In the genomic region with DNA sequence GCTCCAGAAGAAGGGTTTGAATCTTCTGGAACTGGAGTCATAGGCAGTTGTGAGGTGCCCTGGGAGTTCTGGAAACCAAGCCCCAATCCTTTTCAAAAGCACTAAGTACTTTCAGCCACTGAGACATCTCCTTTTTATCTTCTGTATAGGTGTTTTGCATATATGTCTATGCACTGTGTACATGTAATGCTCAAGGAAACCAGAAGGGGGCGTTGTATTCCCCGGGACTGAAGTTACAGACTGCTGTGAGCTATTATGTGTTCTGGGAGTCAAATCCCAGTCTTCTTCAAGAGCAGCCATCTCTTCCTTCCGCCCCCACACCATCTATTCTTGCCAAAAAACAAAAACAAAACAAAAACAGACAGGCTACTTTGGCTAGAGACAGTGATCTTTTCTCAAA, we compare ENCODE assay signal across 20 mouse cellular contexts. TPM values are rescaled to one million over a fixed set of nuclear protein-coding genes. Genes with fewer than 3 reads are reported as not detected.
DNase-seq lines count a peak whose midpoint lies in the region; ATAC-seq and TF ChIP-seq lines count a peak whose summit lies in the region.
"Had no signal": no experiment of that assay in that cellular context is flagged by ENCODE, and none has a peak within 500 bp of the region (broad histone marks: within the 10 kb centered on the region; RNA-seq: fewer than 3 reads in every experiment).

No protein-coding gene starts in this region.

- dilution Hi-C loops in CH12.LX (cut with MboI; ENCODE audit: extremely low pct_ligation_motif_present, extremely low pct_unique_long_range_greater_than_20kb, low sequenced_read_pairs): no loop called here

- no peak for TF ChIP-seq EP300 in CH12.LX (IDR thresholded peaks at IDR 0.05; ENCODE audit: low read length)

- H3K4me1 ChIP-seq in CH12.LX (ENCODE audit: control insufficient read depth in 1 of 2, insufficient read depth in 2 of 2): no peaks in the 10 kb centered on the region
- no peaks in the 10 kb centered on the region for H3K4me1 ChIP-seq in forebrain, postnatal 0 days (ENCODE audit: insufficient read depth)
- H3K4me1 ChIP-seq: embryonic facial prominence, embryonic 15.5 days; limb, embryonic 13.5 days had no signal

- H3K27me3 ChIP-seq in CH12.LX (replicated peaks): no peaks in the 10 kb centered on the region
- H3K27me3 ChIP-seq in forebrain, postnatal 0 days (ENCODE audit: insufficient read depth, low read length): no peaks in the 10 kb centered on the region
- H3K27me3 ChIP-seq: embryonic facial prominence, embryonic 15.5 days; heart, embryonic 13.5 days; limb, embryonic 13.5 days had no signal

- 46% methylated on average over 3 of the region's 3 CpGs for WGBS in forebrain, postnatal 0 days

- H3K9ac ChIP-seq in CH12.LX (ENCODE audit: insufficient read depth, low read depth): no peak overlapping the region
- H3K9ac ChIP-seq in forebrain, postnatal 0 days: no peak overlapping the region
- H3K9ac ChIP-seq: embryonic facial prominence, embryonic 15.5 days; heart, embryonic 13.5 days; limb, embryonic 13.5 days had no signal

- H3K27ac ChIP-seq in gastrocnemius, adult 2 months: peak overlapping the region; percentile 16; the same call in 1 of the 2 replicates
- no peak overlapping the region for H3K27ac ChIP-seq in left cerebral cortex, adult 2 months
- H3K27ac ChIP-seq in CH12.LX (ENCODE audit: insufficient read depth, low read depth): no peak overlapping the region
- no peak overlapping the region for H3K27ac ChIP-seq in forebrain, postnatal 0 days (ENCODE audit: low read depth, low read length)
- H3K27ac ChIP-seq: embryonic facial prominence, embryonic 15.5 days; heart, embryonic 13.5 days; limb, embryonic 13.5 days had no signal

- in situ Hi-C loops in CH12.LX (cut with MboI; ENCODE audit: low pct_ligation_motif_present, low pct_unique_long_range_greater_than_20kb, low sequenced_read_pairs): no loop called here

- peaks cover 6% of the 10 kb centered on the region for H3K9me3 ChIP-seq in CH12.LX (replicated peaks; ENCODE audit: low read length)
- no peaks in the 10 kb centered on the region for H3K9me3 ChIP-seq in forebrain, postnatal 0 days (ENCODE audit: low read length)
- H3K9me3 ChIP-seq: embryonic facial prominence, embryonic 15.5 days; limb, embryonic 13.5 days had no signal

- TF ChIP-seq CTCF in gastrocnemius, adult 2 months (IDR thresholded peaks at IDR 0.05): peak; percentile 43
- TF ChIP-seq CTCF in left cerebral cortex, adult 2 months (IDR thresholded peaks at IDR 0.05): peak; percentile 30
- peak; percentile 8 to 44; a peak in 2 of 4 replicates for TF ChIP-seq CTCF in CH12.LX (conservative IDR thresholded peaks at IDR 0.05 in 1 of 2, IDR thresholded peaks at IDR 0.05 in 1 of 2; ENCODE audit: low read depth in 2 of 2, low read length in 2 of 2)
- no peak for TF ChIP-seq CTCF in forebrain, postnatal 0 days (IDR thresholded peaks at IDR 0.05; ENCODE audit: low read depth)

- intact Hi-C loops in gastrocnemius, adult 2 months (cut with DNase I): no loop called here
- intact Hi-C loops in left cerebral cortex, adult 2 months (cut with DNase I): no loop called here
- intact Hi-C loops in left cerebral cortex, postnatal 10 days (cut with DNase I): no loop called here

- no peak for TF ChIP-seq POLR2A in CH12.LX (IDR thresholded peaks at IDR 0.05; ENCODE audit: low read depth, low read length)

- ATAC-seq in forebrain, postnatal 0 days: no peak
- ATAC-seq: activated CD4-positive, CD25-positive, alpha-beta regulatory T cell, adult 4 months had no signal

- H3K4me3 ChIP-seq in gastrocnemius, adult 2 months: no peak overlapping the region
- H3K4me3 ChIP-seq in left cerebral cortex, adult 2 months: no peak overlapping the region
- no peak overlapping the region for H3K4me3 ChIP-seq in CH12.LX (replicated peaks in 1 of 3; ENCODE audit: low read depth in 2 of 3, low read length in 2 of 3, poor library complexity in 1 of 3)
- H3K4me3 ChIP-seq in forebrain, postnatal 0 days (ENCODE audit: low read depth, low read length): no peak overlapping the region
- H3K4me3 ChIP-seq: embryonic facial prominence, embryonic 15.5 days; heart, embryonic 13.5 days; limb, embryonic 13.5 days had no signal

- H3K4me2 ChIP-seq in CH12.LX (ENCODE audit: insufficient read depth, low read depth, poor library complexity, severe bottlenecking): no peak overlapping the region
- H3K4me2 ChIP-seq in forebrain, postnatal 0 days (ENCODE audit: low read depth): no peak overlapping the region
- H3K4me2 ChIP-seq: embryonic facial prominence, embryonic 15.5 days; heart, embryonic 13.5 days; limb, embryonic 13.5 days had no signal

- H3K36me3 ChIP-seq in CH12.LX (replicated peaks in 1 of 2; ENCODE audit: control insufficient read depth in 1 of 2, insufficient read depth in 1 of 2, low read length in 1 of 2): no peaks in the 10 kb centered on the region
- H3K36me3 ChIP-seq in forebrain, postnatal 0 days (ENCODE audit: insufficient read depth): no peaks in the 10 kb centered on the region
- H3K36me3 ChIP-seq: embryonic facial prominence, embryonic 15.5 days; heart, embryonic 13.5 days; limb, embryonic 13.5 days had no signal

- TF ChIP-seq RAD21 in CH12.LX (IDR thresholded peaks at IDR 0.05; ENCODE audit: low read depth, low read length): no peak

- no peaks in the 10 kb centered on the region for H3K79me2 ChIP-seq in CH12.LX (replicated peaks; ENCODE audit: control insufficient read depth, extremely low read depth, insufficient read depth, poor library complexity, severe bottlenecking)

- no peak for DNase-seq in gastrocnemius, adult 2 months
- no peak for DNase-seq in gastrocnemius, adult 18-20 months (ENCODE audit: low spot score)
- DNase-seq in left cerebral cortex, adult 2 months (ENCODE audit: extremely low spot score in 1 of 2, low spot score in 2 of 2): no peak
- DNase-seq in left cerebral cortex, postnatal 10 days (ENCODE audit: extremely low spot score in 1 of 2, low spot score in 2 of 2): no peak
- DNase-seq in CH12.LX (ENCODE audit: extremely low read depth): no peak
- DNase-seq in R1 (ENCODE audit: low read depth, low spot score): peak; percentile 72
- no peak for DNase-seq in forebrain, postnatal 0 days
- no peak for DNase-seq in heart, adult 9 months (ENCODE audit: low spot score in 2 of 2)
- DNase-seq: adrenal gland, postnatal 14 days; cerebellum, adult 18-20 months; cerebellum, postnatal 25 days; kidney, postnatal 4 days; lung, postnatal 4 days; right cerebral cortex, postnatal 25 days; thymus, postnatal 25 days had no signal

TF ChIP-seq in CH12.LX, 34 proteins besides CTCF, POLR2A, EP300 and RAD21 (continues in another document):
- TF ChIP-seq MEF2A (IDR thresholded peaks at IDR 0.05; ENCODE audit: borderline replicate concordance, low read depth, low read length): no peak
- TF ChIP-seq USF2 (conservative IDR thresholded peaks at IDR 0.05; ENCODE audit: low read depth, low read length): no peak
- TF ChIP-seq MYC (IDR thresholded peaks at IDR 0.05; ENCODE audit: low read depth, low read length): no peak
- TF ChIP-seq E2F4 (IDR thresholded peaks at IDR 0.05; ENCODE audit: insufficient replicate concordance, low read depth, low read length): no peak
- TF ChIP-seq ETS1 (conservative IDR thresholded peaks at IDR 0.05; ENCODE audit: low read depth, low read length): no peak
- no peak for TF ChIP-seq ZNF384 (IDR thresholded peaks at IDR 0.05; ENCODE audit: low read depth, low read length)
- TF ChIP-seq IRF4 (IDR thresholded peaks at IDR 0.05; ENCODE audit: low read depth, low read length): no peak
- no peak for TF ChIP-seq NRF1 (IDR thresholded peaks at IDR 0.05; ENCODE audit: low read depth, low read length)
- TF ChIP-seq TBP (conservative IDR thresholded peaks at IDR 0.05; ENCODE audit: low read depth, low read length): no peak
- TF ChIP-seq MXI1 (IDR thresholded peaks at IDR 0.05; ENCODE audit: low read depth, low read length): no peak
- TF ChIP-seq UBTF (IDR thresholded peaks at IDR 0.05; ENCODE audit: low read depth, low read length): no peak
- TF ChIP-seq ZKSCAN1 (IDR thresholded peaks at IDR 0.05; ENCODE audit: borderline replicate concordance, low read depth, low read length): no peak
- TF ChIP-seq NELFE (IDR thresholded peaks at IDR 0.05; ENCODE audit: low read depth, low read length): no peak
- TF ChIP-seq USF1 (IDR thresholded peaks at IDR 0.05; ENCODE audit: low read depth, low read length): no peak
- TF ChIP-seq ELF1 (IDR thresholded peaks at IDR 0.05; ENCODE audit: low read depth, low read length): no peak
- TF ChIP-seq TCF12 (IDR thresholded peaks at IDR 0.05; ENCODE audit: low read depth, low read length): no peak
- TF ChIP-seq SIN3A (IDR thresholded peaks at IDR 0.05; ENCODE audit: low read length): no peak
- no peak for TF ChIP-seq RCOR1 (conservative IDR thresholded peaks at IDR 0.05; ENCODE audit: low read depth, low read length)

RNA-seq across cellular contexts. Expression of a gene that starts 23.0 kb away (rescaled TPM):
- 1 to 10 TPM; 1.0 to 2.4 TPM for total RNA-seq in gastrocnemius, adult 2 months (2021)
- 1 to 10 TPM; 1.8 to 2.3 TPM for total RNA-seq in gastrocnemius, adult 18-20 months (2021)
- total RNA-seq in left cerebral cortex, adult 2 months (2021): 1 to 10 TPM; 8.4 to 8.9 TPM
- 1 to 10 TPM; 3.5 to 3.8 TPM for total RNA-seq in left cerebral cortex, postnatal 10 days (2021)
- total RNA-seq in CH12.LX (2012; rRNA removed) (0.51 and 0.63 TPM in 2 replicates), CH12.LX (2014; rRNA removed) (0.66 and 0.70 TPM in 2 replicates)
- 2.9 and 3.0 TPM in 2 replicates for polyA plus RNA-seq in CH12.LX (2012; ENCODE audit: insufficient read length, low read depth)
- total RNA-seq in forebrain, postnatal 0 days (2014; rRNA removed): 2.2 and 2.6 TPM in 2 replicates
- polyA plus RNA-seq in forebrain, postnatal 0 days (2015; fragmentation: Nextera tagmentation; extraction: Ambion mirVana): 2.2 TPM in 2 replicates

RNA-seq across cellular contexts. Expression of a gene that starts 31.7 kb away (rescaled TPM):
- 1 to 10 TPM; 2.9 to 4.6 TPM for total RNA-seq in gastrocnemius, adult 2 months (2021)
- total RNA-seq in gastrocnemius, adult 18-20 months (2021): 1 to 10 TPM; 2.4 to 2.8 TPM
- 1 to 10 TPM; 2.7 to 3.8 TPM for total RNA-seq in left cerebral cortex, adult 2 months (2021)
- 1 to 10 TPM; 2.6 to 3.3 TPM for total RNA-seq in left cerebral cortex, postnatal 10 days (2021)
- total RNA-seq in CH12.LX (2012; rRNA removed): not detected in 2 replicates
- total RNA-seq in CH12.LX (2014; rRNA removed): not detected in 2 replicates
- not detected in 2 replicates for polyA plus RNA-seq in CH12.LX (2012; ENCODE audit: insufficient read length, low read depth)
- 3.2 and 4.3 TPM in 2 replicates for total RNA-seq in forebrain, postnatal 0 days (2014; rRNA removed)
- polyA plus RNA-seq in forebrain, postnatal 0 days (2015; fragmentation: Nextera tagmentation; extraction: Ambion mirVana): 1.5 and 2.6 TPM in 2 replicates

RNA-seq across cellular contexts. Expression of a gene that starts 59.4 kb away (rescaled TPM):
- total RNA-seq in gastrocnemius, adult 2 months (2021): not detected
- total RNA-seq in gastrocnemius, adult 18-20 months (2021): under 1 TPM in 1 of 2 experiments, not detected in 1; 0.78 TPM
- 1 to 10 TPM; 3.2 to 4.1 TPM for total RNA-seq in left cerebral cortex, adult 2 months (2021)
- total RNA-seq in left cerebral cortex, postnatal 10 days (2021): 1 to 10 TPM; 1.5 to 4.1 TPM
- total RNA-seq in CH12.LX (2012; rRNA removed) (1.3 and 2.1 TPM in 2 replicates), CH12.LX (2014; rRNA removed) (0.68 and 1.3 TPM in 2 replicates)
- 2.0 and 3.8 TPM in 2 replicates for polyA plus RNA-seq in CH12.LX (2012; ENCODE audit: insufficient read length, low read depth)
- total RNA-seq in forebrain, postnatal 0 days (2014; rRNA removed): 1.0 and 3.8 TPM in 2 replicates
- 0.86 and 2.3 TPM in 2 replicates for polyA plus RNA-seq in forebrain, postnatal 0 days (2015; fragmentation: Nextera tagmentation; extraction: Ambion mirVana)
- total RNA-seq: adrenal gland, postnatal 14 days; gastrocnemius, adult 8-10 months had no signal
